Mouse (Mus musculus) v-Abl transformed pro-B cells (cell line): Measurements from ENCODE around the gene Ipo13.

Source experiments
- in situ Hi-C, 2 experiments: fragments of 400-800 bp; cut with MboI; formaldehyde crosslinking; loops; one replicate each; pipeline ENCODE4 v1.15.1; 2025; ENCODE audit not compliant: unreplicated experiment in 2 of 2

Ipo13 gene

GRCm38 (mm10) chr4:117849506-117849905 lies 65.3 kb downstream of the Ipo13 start:
- in situ Hi-C loops, result no loop called here

- in situ Hi-C loops, result no loop called here
Observed at GRCm38 (mm10) chr4:117849063-117849462, 65.7 kb downstream of the Ipo13 start.

GRCm38 (mm10) chr4:117847011-117847410 lies 67.8 kb downstream of the Ipo13 start:
- in situ Hi-C loops, result no loop called here

GRCm38 (mm10) chr4:117846261-117846660 lies 68.5 kb downstream of the Ipo13 start:
- in situ Hi-C loops, result no loop called here

GRCm38 (mm10) chr4:117845316-117845715 lies 69.5 kb downstream of the Ipo13 start:
- in situ Hi-C loops, result no loop called here
